ENCODE assay signal across 9 mouse cellular contexts in the genomic region with DNA sequence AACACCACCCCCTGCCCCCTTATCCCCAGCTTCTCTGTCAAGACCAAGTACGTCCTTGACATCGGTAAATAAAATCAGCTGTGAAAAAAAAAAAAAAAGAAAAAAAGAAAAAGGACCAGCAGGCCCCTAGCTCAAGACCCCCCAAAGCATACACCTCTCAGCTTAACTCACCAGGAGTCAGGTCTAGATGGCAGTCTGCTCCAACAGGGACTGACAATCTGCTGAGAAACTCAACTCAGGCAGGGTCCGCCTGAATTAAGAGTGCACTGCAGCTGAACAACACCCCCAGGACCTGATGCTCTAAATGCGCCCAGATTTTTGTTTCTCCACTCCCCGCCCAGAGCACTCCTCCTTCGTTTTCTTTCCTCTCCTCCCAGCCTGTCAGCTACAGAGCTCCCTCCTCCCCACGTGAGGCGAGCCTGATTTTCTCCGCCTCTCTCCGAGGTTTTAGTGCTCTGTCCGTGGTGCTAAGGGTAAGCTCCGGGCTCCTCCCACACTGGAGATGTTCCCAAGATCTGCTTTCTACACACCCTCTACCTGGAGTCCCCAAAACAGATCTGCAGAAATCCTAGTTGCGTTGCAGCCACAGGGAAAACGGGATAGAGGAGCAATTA.
DNase-seq lines count a peak whose midpoint lies in the region; ATAC-seq lines count a peak whose summit lies in the region.
"Had no signal": no experiment of that assay in that cellular context is flagged by ENCODE, and none has a peak within 500 bp of the region (broad histone marks: within the 10 kb centered on the region; RNA-seq: fewer than 3 reads in every experiment).

No protein-coding gene starts in this region.

- whole genome bisulfite sequencing in neural tube, embryonic 11.5 days, result 3% methylated on average over 14 of the region's 14 CpGs

- H3K4me3 ChIP-seq in neural tube, embryonic 11.5 days (ENCODE audit: low read depth, low read length), result no peak overlapping the region
- H3K4me3 ChIP-seq: erythroblast, embryonic 14.5 days had no signal

- H3K9me3 ChIP-seq in neural tube, embryonic 11.5 days (ENCODE audit: control insufficient read depth, low read length), result no peaks in the 10 kb centered on the region

- DNase-seq in cerebellum, postnatal 10 days, result peak; percentile 58 to 64
- DNase-seq in cerebellum, adult 11 months, result no peak
- peak; percentile 4 to 37 for DNase-seq in adrenal gland, postnatal 36 days
- DNase-seq in frontal cortex, adult 2 months (ENCODE audit: extremely low spot score in 1 of 2, low spot score in 1 of 2), result peak; percentile 17 to 55
- peak; percentile 5 for DNase-seq in left cerebral cortex, adult 11 months (ENCODE audit: low spot score)
- peak; percentile 58 for DNase-seq in neural tube, embryonic 11.5 days (ENCODE audit: low spot score)
- DNase-seq in urinary bladder, postnatal 36 days (ENCODE audit: low spot score in 2 of 2), result no peak
- no peak for DNase-seq in heart, adult 18-20 months

- ATAC-seq in neural tube, embryonic 11.5 days (ENCODE audit: insufficient read depth, low FRiP score, low TSS enrichment), result peak; percentile 69; the same call in 1 of the 2 replicates

- H3K4me1 ChIP-seq in neural tube, embryonic 11.5 days (ENCODE audit: control insufficient read depth, insufficient read depth, low read length), result no peaks in the 10 kb centered on the region

- peak overlapping the region; percentile 32 for H3K4me2 ChIP-seq in neural tube, embryonic 11.5 days (ENCODE audit: low read depth)

- no peak overlapping the region for H3K9ac ChIP-seq in neural tube, embryonic 11.5 days (ENCODE audit: low read length)

- no peak overlapping the region for H3K27ac ChIP-seq in neural tube, embryonic 11.5 days (ENCODE audit: low read depth, low read length)

- H3K36me3 ChIP-seq in neural tube, embryonic 11.5 days (ENCODE audit: control insufficient read depth, insufficient read depth, low read length), result no peaks in the 10 kb centered on the region

- H3K27me3 ChIP-seq in neural tube, embryonic 11.5 days (ENCODE audit: control insufficient read depth, insufficient read depth, low read length), result no peaks in the 10 kb centered on the region

Comparison
In these comparisons a context has a peak if more than half of its experiments do, and no peak if none do; other contexts are left out.
1. DNase-seq: peak in cerebellum, postnatal 10 days (2 of 2), adrenal gland, postnatal 36 days (2 of 2), frontal cortex, adult 2 months (2 of 2), left cerebral cortex, adult 11 months (single experiment) and neural tube, embryonic 11.5 days (single experiment); none in cerebellum, adult 11 months (single experiment), urinary bladder, postnatal 36 days (0 of 2) and heart, adult 18-20 months (0 of 2).